In the genomic region with DNA sequence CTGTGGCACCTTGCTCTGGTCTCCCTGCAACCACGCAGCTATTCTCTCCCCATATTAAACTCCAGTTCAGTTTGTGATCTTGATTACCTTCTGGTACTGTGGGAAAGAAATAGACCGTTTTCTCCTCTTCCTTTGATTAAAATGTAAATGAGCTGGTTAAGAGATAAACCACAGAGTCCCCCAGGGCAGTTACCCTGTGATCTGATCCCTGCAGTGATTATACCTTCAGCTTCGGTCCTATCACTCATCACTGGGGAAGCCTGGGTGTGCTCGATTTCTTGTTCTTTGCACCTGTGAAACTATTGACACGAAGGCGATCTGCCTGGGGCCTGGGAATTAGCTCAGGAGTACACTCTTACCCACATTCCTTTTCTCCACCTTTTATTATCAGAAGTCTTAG, we compare ENCODE assay signal across 1 mouse cellular context.
TF ChIP-seq lines count a peak whose summit lies in the region.

No protein-coding gene starts in this region.

TF ChIP-seq in MEL, 35 proteins besides CTCF, POLR2A, EP300 and RAD21 (continued from another document):
- TF ChIP-seq MYB (IDR thresholded peaks at IDR 0.05; ENCODE audit: low read depth, low read length): peak; percentile 59
- peak; percentile 39; the same call in 1 of the 2 replicates for TF ChIP-seq GATA1 (IDR thresholded peaks at IDR 0.05; ENCODE audit: low read depth, low read length)
- TF ChIP-seq NRF1 (IDR thresholded peaks at IDR 0.05; ENCODE audit: insufficient read depth, low read depth, low read length, poor library complexity, severe bottlenecking): no peak
- peak; percentile 68; the same call in 1 of the 2 replicates for TF ChIP-seq TCF12 (IDR thresholded peaks at IDR 0.05; ENCODE audit: low read depth, low read length)
- TF ChIP-seq ZC3H11A (IDR thresholded peaks at IDR 0.05; ENCODE audit: low read depth, low read length): no peak
